Mouse (Mus musculus) limb, embryonic 11.5 days (tissue): ENCODE measurements at regions not wholly inside any gene's neighbourhood (a gene's known extent, or its start where the extent isn't known, plus 50 kb on each side); places are given as distances from the start of the nearest gene placed in this dataset.

ENCODE experiments used
- ATAC-seq: fragments of 200-750 bp; cut with Nextera tagmentation; 2 replicates; pipeline ENCODE4 v1.8.0; 2017; ENCODE audit warnings: low read depth; ENCODE audit not compliant: insufficient number of reproducible peaks, low FRiP score, low TSS enrichment
- DNase-seq: peaks from one replicate; pipeline ENCODE4 v3.0.0-alpha.2; 2015; ENCODE audit warnings: low spot score
- H3K27ac ChIP-seq: fragments of 300-500 bp; sonication (generic); replicated peaks from 2 replicates; pipeline ENCODE4 v1.5.1; 2014; ENCODE audit warnings: low read depth, mild to moderate bottlenecking, low read length
- H3K27me3 ChIP-seq: fragments of 300-500 bp; sonication (generic); 2 replicates; pipeline ENCODE4 v1.6.1; 2014; ENCODE audit warnings: mild to moderate bottlenecking, low read length, mixed read lengths; ENCODE audit not compliant: control insufficient read depth, insufficient read depth
- H3K36me3 ChIP-seq: fragments of 300-500 bp; sonication (generic); 2 replicates; pipeline ENCODE4 v1.6.1; 2014; ENCODE audit warnings: mild to moderate bottlenecking, low read length, moderate library complexity, mixed read lengths; ENCODE audit not compliant: control insufficient read depth, insufficient read depth
- H3K4me1 ChIP-seq: fragments of 300-500 bp; sonication (generic); 2 replicates; pipeline ENCODE4 v1.6.1; 2014; ENCODE audit warnings: low read length, mixed read lengths; ENCODE audit not compliant: control insufficient read depth, insufficient read depth
- H3K4me2 ChIP-seq: fragments of 300-500 bp; sonication (generic); 2 replicates; pipeline ENCODE4 v1.6.1; 2014; ENCODE audit warnings: low read depth, mild to moderate bottlenecking, moderate library complexity; ENCODE audit not compliant: severe bottlenecking
- H3K4me3 ChIP-seq: fragments of 300-500 bp; sonication (generic); 2 replicates; pipeline ENCODE4 v1.5.1; 2014; ENCODE audit warnings: low read depth, low read length
- H3K9ac ChIP-seq: fragments of 300-500 bp; sonication (generic); 2 replicates; pipeline ENCODE4 v1.6.1; 2014; ENCODE audit warnings: mild to moderate bottlenecking, low read length
- H3K9me3 ChIP-seq: fragments of 300-500 bp; sonication (generic); 2 replicates; pipeline ENCODE4 v1.6.1; 2016; ENCODE audit warnings: low read length; ENCODE audit not compliant: control insufficient read depth
- WGBS: fragments of 180-500 bp; shearing (Covaris S2); extraction: QIAGEN DNeasy Blood & Tissue Kit; methylation state at CpG from one replicate; pipeline ENCODE4 v1.1.7; 2014; 5-methylcytosine and 5-hydroxymethylcytosine counted together

DNA sequence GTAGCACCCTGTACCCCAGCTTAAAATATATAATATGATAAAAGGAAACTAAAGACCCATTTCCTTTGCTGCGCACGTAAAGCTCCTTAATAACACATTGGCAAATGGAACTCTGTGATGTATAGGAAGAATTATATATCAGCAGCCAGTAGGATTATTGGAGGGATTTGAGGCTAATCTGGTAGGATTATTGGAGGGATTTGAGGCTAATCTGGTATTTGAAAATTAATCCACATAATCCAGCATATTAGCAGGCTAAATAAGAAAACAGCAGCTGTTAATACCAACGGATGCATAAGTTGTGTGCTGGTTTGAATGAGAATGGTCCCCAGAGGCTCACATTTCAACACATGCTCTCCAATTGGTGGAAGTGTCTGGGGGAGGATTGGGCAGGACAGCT is 80.3 kb downstream of the Ramp3 start:
- no peak overlapping the region for H3K4me2 ChIP-seq
- H3K27ac ChIP-seq = no peak overlapping the region
- H3K9me3 ChIP-seq = no peaks in the 10 kb centered on the region; the same call in 1 of the 2 replicates
- DNase-seq (no peak), ATAC-seq (no peak)
- H3K27me3 ChIP-seq = no peaks in the 10 kb centered on the region
- 82% methylated on average over 3 of the region's 3 CpGs for WGBS
- H3K36me3 ChIP-seq = no peaks in the 10 kb centered on the region
- H3K9ac ChIP-seq = no peak overlapping the region
- no peak overlapping the region for H3K4me3 ChIP-seq
- no peaks in the 10 kb centered on the region for H3K4me1 ChIP-seq

DNA sequence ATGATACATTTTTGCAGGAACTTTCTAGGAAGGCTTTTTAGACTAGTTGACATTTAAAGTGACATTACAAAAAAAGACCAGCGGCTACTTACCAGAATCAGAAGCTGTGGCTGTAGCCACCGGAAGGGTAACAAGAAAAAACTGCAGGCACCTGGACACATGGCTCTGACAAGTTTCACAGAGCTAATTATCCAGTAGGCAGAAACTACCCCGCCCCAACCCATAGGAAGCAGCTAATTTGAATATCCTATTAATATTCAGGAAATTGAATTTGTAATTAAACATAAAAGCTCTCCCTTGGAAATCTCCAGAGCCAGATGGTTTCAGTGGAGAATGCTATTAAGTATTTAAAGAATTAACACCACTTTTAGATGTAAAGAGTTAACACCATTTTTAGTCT is 79.8 kb downstream of the Ramp3 start:
- WGBS = 94% methylated on average over 3 of the region's 3 CpGs
- Histone ChIP-seq H3K9ac (no peak overlapping the region), H3K4me3 (no peak overlapping the region), H3K27ac (no peak overlapping the region), H3K4me1 (no peaks in the 10 kb centered on the region), H3K36me3 (no peaks in the 10 kb centered on the region), H3K9me3 (no peaks in the 10 kb centered on the region; the same call in 1 of the 2 replicates), H3K4me2 (no peak overlapping the region), H3K27me3 (no peaks in the 10 kb centered on the region)
- DNase-seq (no peak), ATAC-seq (no peak)

DNA sequence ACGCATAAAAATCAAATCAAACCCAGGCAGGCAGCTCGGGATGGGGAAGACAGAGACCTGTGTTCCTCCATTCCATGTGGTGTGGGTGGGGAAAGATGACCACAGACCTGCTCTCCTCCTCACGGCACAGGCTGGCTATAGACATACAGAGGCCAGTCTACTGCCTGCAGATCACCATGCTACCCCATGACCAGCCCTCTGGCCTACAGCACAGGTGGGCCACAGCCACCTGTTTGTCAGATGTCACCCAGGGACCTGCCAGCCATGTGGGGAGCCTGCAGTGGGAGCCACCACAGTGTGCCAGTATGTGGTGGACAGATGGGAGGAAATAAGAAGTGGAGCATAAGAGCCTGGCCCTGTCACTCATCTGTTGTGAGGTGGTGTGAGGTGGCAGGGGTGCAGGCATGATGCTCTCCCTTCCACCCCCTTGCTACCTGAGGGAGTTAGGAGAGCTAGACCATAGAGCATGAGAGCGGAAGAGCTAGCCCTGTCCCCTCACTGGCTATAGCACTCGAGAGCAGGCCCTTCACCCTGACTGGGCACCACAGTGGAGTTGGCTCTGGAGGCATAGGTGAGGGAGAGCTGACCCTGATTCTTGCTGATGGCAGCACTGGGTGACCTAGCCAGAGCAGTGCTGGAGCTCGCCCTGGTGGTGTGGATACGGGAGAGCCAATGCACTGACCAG is 76.6 kb downstream of the Ramp3 start:
- no peaks in the 10 kb centered on the region for H3K4me1 ChIP-seq

DNA sequence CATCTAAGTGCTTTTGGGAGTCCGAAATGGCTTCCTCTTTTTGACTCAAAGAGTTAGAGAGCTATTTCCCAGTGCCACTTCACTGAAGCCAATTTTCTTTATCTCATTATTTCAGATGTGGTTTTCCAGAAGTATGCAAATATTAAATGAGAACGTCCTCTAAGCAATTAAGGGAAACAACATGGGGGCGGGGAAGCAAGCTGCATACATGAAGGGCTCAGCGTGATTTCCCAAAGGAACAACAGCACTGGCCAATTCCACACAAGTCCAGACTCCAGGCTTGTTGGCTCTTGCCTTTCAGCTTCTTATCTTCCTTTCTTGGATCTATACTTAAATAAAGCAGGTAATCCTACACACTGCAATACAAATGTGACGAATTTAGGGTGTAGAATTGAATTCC is 73.2 kb downstream of the Ramp3 start:
- H3K9me3 ChIP-seq = no peaks in the 10 kb centered on the region; the same call in 1 of the 2 replicates
- no peaks in the 10 kb centered on the region for H3K4me1 ChIP-seq
- no peaks in the 10 kb centered on the region for H3K27me3 ChIP-seq
- H3K4me2 ChIP-seq = no peak overlapping the region
- ATAC-seq = no peak
- H3K9ac ChIP-seq = no peak overlapping the region
- no peak overlapping the region for H3K27ac ChIP-seq
- H3K4me3 ChIP-seq = no peak overlapping the region
- WGBS = 84% methylated on average over 5 of the region's 5 CpGs
- DNase-seq = no peak
- no peaks in the 10 kb centered on the region for H3K36me3 ChIP-seq

More for the DNA sequence above, 76.6 kb downstream of the Ramp3 start:
- no peak overlapping the region for H3K4me3 ChIP-seq
- H3K9ac ChIP-seq = no peak overlapping the region
- 91% methylated on average over 7 of the region's 7 CpGs for WGBS
- H3K4me2 ChIP-seq = no peak overlapping the region
- ATAC-seq = no peak
- H3K9me3 ChIP-seq = no peaks in the 10 kb centered on the region; the same call in 1 of the 2 replicates
- H3K27me3 ChIP-seq = no peaks in the 10 kb centered on the region
- DNase-seq = no peak
- no peak overlapping the region for H3K27ac ChIP-seq
- H3K36me3 ChIP-seq = no peaks in the 10 kb centered on the region
